Mouse (Mus musculus) G1E (cell line): ENCODE measurements around the gene Erc2. TPM values are rescaled to one million over a fixed set of nuclear protein-coding genes. Genes with fewer than 3 reads are reported as not detected.

Experiments used
- ATAC-seq: 2 replicates; pipeline ENCODE4 v1.8.0; 2016; ENCODE audit warnings: mild to moderate bottlenecking; ENCODE audit not compliant: insufficient number of reproducible peaks, poor library complexity, low FRiP score, severe bottlenecking; ENCODE audit errors: extremely low read depth
- DNase-seq: peaks from one replicate; pipeline ENCODE4 v3.0.0; 2012; ENCODE audit warnings: low spot score
- H3K27me3 ChIP-seq: 2 replicates; pipeline ENCODE4 v1.6.1; 2012; ENCODE audit warnings: mild to moderate bottlenecking, low read length, inconsistent platforms; ENCODE audit not compliant: insufficient read depth
- H3K36me3 ChIP-seq: replicated peaks from 2 replicates; pipeline ENCODE3; 2012; ENCODE audit warnings: mild to moderate bottlenecking, inconsistent platforms
- H3K4me1 ChIP-seq: 2 replicates; pipeline ENCODE4 v1.6.1; 2012; ENCODE audit warnings: low read depth, low read length, inconsistent platforms, mixed read lengths; ENCODE audit not compliant: insufficient read depth
- H3K4me3 ChIP-seq: 2 replicates; pipeline ENCODE4 v1.5.1; 2012; ENCODE audit warnings: low read depth, mild to moderate bottlenecking, inconsistent platforms, low read length, moderate library complexity, mixed read lengths
- H3K9me3 ChIP-seq: replicated peaks from 2 replicates; pipeline ENCODE4 v1.6.1; 2012; ENCODE audit warnings: inconsistent platforms
- CTCF ChIP-seq: IDR thresholded peaks from 2 replicates; pipeline ENCODE4 v1.5.1; 2012; ENCODE audit warnings: low read depth, low read length, inconsistent platforms, mixed read lengths
- GATA1 ChIP-seq: IDR thresholded peaks from 2 replicates; pipeline ENCODE4 v1.6.1; 2012; ENCODE audit warnings: borderline replicate concordance, low read length, inconsistent platforms, mixed read lengths
- GATA2 ChIP-seq: IDR thresholded peaks from 2 replicates; pipeline ENCODE4 v1.6.1; 2012; ENCODE audit warnings: low read depth, low read length, inconsistent platforms, borderline replicate concordance
- POLR2AphosphoS5 ChIP-seq: IDR thresholded peaks from 2 replicates; pipeline ENCODE4 v1.6.1; 2012; ENCODE audit warnings: low read depth, low read length, inconsistent platforms; ENCODE audit not compliant: insufficient replicate concordance
- TAL1 ChIP-seq: conservative IDR thresholded peaks from 2 replicates; pipeline ENCODE4 v1.6.1; 2012; ENCODE audit warnings: low read depth, low read length, inconsistent platforms, mixed read lengths
- polyA plus RNA-seq: library from polyadenylated mRNA; stranded (reverse); fragments of >175 nt; gene quantifications from 2 replicates; pipeline ENCODE4 v1.2.3, GENCODE M21; 2012
- total RNA-seq, 2 experiments: library from RNA; stranded (forward) in 1 of 2; stranded (reverse) in 1 of 2; fragments of 200-1000 nt in 1 of 2; fragments of >200 nt in 1 of 2; fragmentation: Nextera tagmentation in 1 of 2; gene quantifications; 2 replicates each; pipeline ENCODE4 v1.2.3; 2014 to 2017

Gene Erc2
- total and polyA plus RNA-seq, 3 experiments, result 0.49 TPM; not detected in 2

DNA sequence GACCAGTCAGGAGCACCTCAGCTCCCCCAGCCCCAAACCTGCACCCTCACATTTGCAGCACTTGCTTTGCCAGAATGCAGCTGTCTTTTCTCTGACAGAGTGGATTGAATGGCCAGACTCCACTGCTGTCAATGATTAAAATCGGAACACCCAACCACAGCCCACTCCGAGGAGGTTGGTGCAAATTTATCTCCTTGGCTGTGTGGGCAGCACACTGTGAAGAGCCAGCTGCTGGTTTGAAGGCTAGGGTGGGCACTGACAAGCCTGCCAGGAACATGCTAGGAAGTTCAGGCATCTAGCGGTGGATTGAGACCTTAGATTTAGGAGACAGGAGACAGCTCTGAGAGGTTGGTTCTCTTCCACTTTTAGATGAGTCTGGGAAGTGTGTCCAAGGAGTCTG is 14.8 kb upstream of the Erc2 start:
- H3K4me1 ChIP-seq, result no peaks in the 10 kb centered on the region
- no peaks in the 10 kb centered on the region for H3K36me3 ChIP-seq
- no peak for TF ChIP-seq GATA1
- TF ChIP-seq CTCF, result no peak
- no peak for TF ChIP-seq POLR2AphosphoS5
- TF ChIP-seq TAL1, result no peak
- TF ChIP-seq GATA2, result no peak
- H3K4me3 ChIP-seq, result no peak overlapping the region
- no peaks in the 10 kb centered on the region for H3K9me3 ChIP-seq
- no peak for ATAC-seq
- no peak for DNase-seq
- no peaks in the 10 kb centered on the region for H3K27me3 ChIP-seq

DNA sequence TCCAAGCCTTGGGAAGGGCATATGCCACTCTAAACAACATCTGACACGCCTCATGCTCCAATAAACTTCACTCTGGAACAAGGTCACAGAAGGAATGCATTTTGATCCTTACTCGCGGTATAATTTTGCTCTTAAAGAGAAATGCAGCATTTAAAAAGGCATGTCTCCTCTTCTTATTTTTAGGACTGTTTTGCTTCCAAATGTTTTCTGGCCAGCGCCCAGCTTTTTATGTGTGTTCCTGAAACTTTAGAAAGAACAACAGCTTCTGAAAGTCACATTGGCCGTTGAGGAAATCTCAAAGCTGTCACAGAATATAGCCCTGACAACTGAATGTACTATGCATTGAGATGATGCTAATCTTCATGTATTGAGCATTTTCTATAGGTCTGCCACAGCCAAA is 8.5 kb upstream of the Erc2 start:
- no peak overlapping the region for H3K4me3 ChIP-seq
- no peaks in the 10 kb centered on the region for H3K36me3 ChIP-seq
- no peaks in the 10 kb centered on the region for H3K9me3 ChIP-seq
- no peak for ATAC-seq
- TF ChIP-seq GATA2, result no peak
- no peak for TF ChIP-seq POLR2AphosphoS5
- TF ChIP-seq TAL1, result no peak
- no peak for TF ChIP-seq GATA1
- no peak for TF ChIP-seq CTCF
- DNase-seq, result no peak
- H3K27me3 ChIP-seq, result no peaks in the 10 kb centered on the region
- H3K4me1 ChIP-seq, result no peaks in the 10 kb centered on the region

DNA sequence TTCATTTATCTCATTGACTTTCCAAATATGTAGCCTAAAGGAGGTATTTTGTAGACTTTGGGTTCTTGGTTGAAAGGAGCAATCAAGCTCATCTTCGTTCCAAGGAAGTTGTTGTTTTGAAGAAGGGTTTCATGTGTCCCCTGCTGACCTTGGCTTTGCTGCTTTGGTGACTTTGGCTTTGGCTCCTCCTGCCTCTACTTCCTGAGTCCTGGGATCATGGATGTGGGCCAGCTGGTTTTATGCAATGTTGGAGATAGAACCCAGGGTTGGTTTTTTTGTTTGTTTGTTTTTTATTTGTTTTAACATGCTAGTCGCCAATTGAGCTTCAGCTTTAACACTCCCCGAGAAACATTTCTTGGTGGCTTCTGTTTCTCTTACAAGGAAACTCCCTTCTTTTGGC is 4.9 kb upstream of the Erc2 start:
- Histone ChIP-seq H3K9me3 (peaks cover 13% of the 10 kb centered on the region), H3K27me3 (no peaks in the 10 kb centered on the region), H3K4me1 (no peaks in the 10 kb centered on the region), H3K36me3 (no peaks in the 10 kb centered on the region), H3K4me3 (no peak overlapping the region)
- TF ChIP-seq GATA2, result no peak
- TF ChIP-seq POLR2AphosphoS5, result no peak
- TF ChIP-seq CTCF, result no peak
- no peak for TF ChIP-seq TAL1
- TF ChIP-seq GATA1, result no peak
- DNase-seq (no peak), ATAC-seq (no peak)

DNA sequence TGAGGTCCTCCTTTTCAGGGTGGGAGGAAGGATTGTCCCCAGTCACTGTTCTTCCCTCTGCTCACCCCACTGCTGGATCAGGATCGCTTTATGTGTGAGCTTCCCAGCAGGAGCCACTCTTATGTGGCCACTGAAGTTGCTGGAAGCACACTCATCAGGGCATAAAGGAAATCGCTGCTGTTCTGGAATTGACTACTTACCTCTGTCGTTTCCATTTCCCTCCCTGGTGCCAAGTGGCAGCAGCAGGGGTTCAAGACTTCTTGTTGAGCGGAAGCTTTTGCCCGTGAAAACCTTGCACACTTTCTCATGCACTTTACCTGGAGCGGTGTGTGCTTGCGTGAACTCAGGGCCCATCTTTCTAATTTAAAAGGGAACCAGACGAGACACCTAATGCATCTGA is 652 bp upstream of the Erc2 start:
- Histone ChIP-seq H3K27me3 (no peaks in the 10 kb centered on the region), H3K4me1 (no peaks in the 10 kb centered on the region), H3K36me3 (no peaks in the 10 kb centered on the region), H3K9me3 (peaks cover 25% of the 10 kb centered on the region), H3K4me3 (no peak overlapping the region)
- DNase-seq (no peak), ATAC-seq (no peak)
- TF ChIP-seq GATA1, result no peak
- no peak for TF ChIP-seq GATA2
- no peak for TF ChIP-seq TAL1
- TF ChIP-seq POLR2AphosphoS5, result no peak
- no peak for TF ChIP-seq CTCF

DNA sequence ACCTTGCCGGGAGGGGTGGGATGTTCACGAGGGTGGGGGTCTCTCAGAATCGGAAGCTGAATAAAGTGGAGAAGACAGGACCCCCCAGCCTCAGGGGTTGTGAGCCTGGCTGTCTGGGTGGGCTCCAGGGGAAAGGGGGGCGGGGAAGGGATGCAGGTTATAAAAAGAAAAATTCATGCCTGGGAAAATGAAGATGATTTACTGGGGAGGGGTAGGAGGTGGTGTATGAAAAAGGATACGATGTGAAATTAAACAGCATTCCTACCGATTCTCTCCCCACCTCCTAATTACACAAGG is 643 bp downstream of the Erc2 start:
- ATAC-seq, result no peak
- Histone ChIP-seq H3K36me3 (no peaks in the 10 kb centered on the region), H3K4me3 (no peak overlapping the region), H3K4me1 (no peaks in the 10 kb centered on the region), H3K9me3 (peaks cover 25% of the 10 kb centered on the region), H3K27me3 (no peaks in the 10 kb centered on the region)
- no peak for DNase-seq
- TF ChIP-seq TAL1 (no peak), POLR2AphosphoS5 (no peak), GATA2 (no peak), GATA1 (no peak), CTCF (no peak)

DNA sequence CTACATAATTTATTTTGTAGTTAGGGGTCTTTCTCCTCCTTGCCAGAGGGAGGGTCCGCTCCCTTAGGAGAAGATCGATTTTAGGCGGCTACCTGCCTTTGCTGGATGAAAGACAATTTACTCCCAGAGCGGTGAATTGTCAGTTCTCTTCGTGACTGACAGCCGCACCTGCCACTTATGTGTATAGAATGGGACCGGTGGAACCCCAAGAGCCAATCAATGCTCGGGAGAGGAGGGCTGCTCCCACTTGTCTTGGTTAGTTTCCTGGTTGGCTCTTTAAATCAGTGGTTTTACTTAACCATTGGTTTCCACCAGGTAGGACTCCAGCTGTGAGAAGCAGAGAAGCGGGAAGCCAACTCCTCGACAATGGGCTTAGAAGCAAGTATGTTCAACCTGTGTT is 1.1 kb downstream of the Erc2 start:
- peaks cover 25% of the 10 kb centered on the region for H3K9me3 ChIP-seq
- H3K4me1 ChIP-seq, result no peaks in the 10 kb centered on the region
- DNase-seq (no peak), ATAC-seq (no peak)
- H3K36me3 ChIP-seq, result no peaks in the 10 kb centered on the region
- H3K4me3 ChIP-seq, result no peak overlapping the region
- no peaks in the 10 kb centered on the region for H3K27me3 ChIP-seq
- no peak for TF ChIP-seq POLR2AphosphoS5
- TF ChIP-seq GATA1, result no peak
- no peak for TF ChIP-seq TAL1
- no peak for TF ChIP-seq GATA2
- TF ChIP-seq CTCF, result no peak
